In genomic region chr15:99400602-99401001, GRCm38 (mm10) we compare ENCODE assay signal across 16 mouse cellular contexts. TPM values are rescaled to one million over a fixed set of nuclear protein-coding genes. Genes with fewer than 3 reads are reported as not detected.
A peak's percentile ranks its signal among the peaks of the same experiment; 100 is the strongest.
DNase-seq lines count a peak whose midpoint lies in the region; ATAC-seq and TF ChIP-seq lines count a peak whose summit lies in the region.
"Had no signal": no experiment of that assay in that cellular context is flagged by ENCODE, and none has a peak within 500 bp of the region (broad histone marks: within the 10 kb centered on the region; RNA-seq: fewer than 3 reads in every experiment).

No protein-coding gene starts in this region.

- no peaks in the 10 kb centered on the region for H3K9me3 ChIP-seq in liver, postnatal 0 days (ENCODE audit: low read length)
- H3K9me3 ChIP-seq in liver, embryonic 11.5 days (ENCODE audit: control insufficient read depth, low read length): no peaks in the 10 kb centered on the region
- no peaks in the 10 kb centered on the region for H3K9me3 ChIP-seq in G1E (replicated peaks)
- no peaks in the 10 kb centered on the region for H3K9me3 ChIP-seq in stomach, postnatal 0 days (ENCODE audit: control insufficient read depth, low read length)
- no peaks in the 10 kb centered on the region for H3K9me3 ChIP-seq in hindbrain, embryonic 16.5 days (ENCODE audit: control insufficient read depth, low read length)
- H3K9me3 ChIP-seq: embryonic facial prominence, embryonic 10.5 days; limb, embryonic 13.5 days; neural tube, embryonic 15.5 days had no signal

- no peak for TF ChIP-seq POLR2A in embryonic fibroblast, embryonic 13.5 days (IDR thresholded peaks at IDR 0.05; ENCODE audit: low read depth, low read length)

- no peak for TF ChIP-seq EP300 in liver, postnatal 0 days (IDR thresholded peaks at IDR 0.05; ENCODE audit: low read depth)
- no peak for TF ChIP-seq EP300 in stomach, postnatal 0 days (optimal IDR thresholded peaks at IDR 0.05)

- WGBS in liver, postnatal 0 days (ENCODE audit: insufficient replicate concordance): 77% methylated on average over 6 of the region's 6 CpGs
- WGBS in liver, embryonic 11.5 days: 82% methylated on average over 6 of the region's 6 CpGs
- 63% methylated on average over 6 of the region's 6 CpGs for WGBS in stomach, postnatal 0 days
- WGBS in hindbrain, embryonic 16.5 days: 94% methylated on average over 6 of the region's 6 CpGs

- H3K27ac ChIP-seq in liver, postnatal 0 days (ENCODE audit: low read depth): no peak overlapping the region
- no peak overlapping the region for H3K27ac ChIP-seq in liver, embryonic 11.5 days (ENCODE audit: low read depth, low read length)
- H3K27ac ChIP-seq in embryonic fibroblast, embryonic 13.5 days (ENCODE audit: insufficient read depth, low read length): 0 out of 2 replicates have a peak overlapping the region, but pooled peaks have one; percentile 27
- no peak overlapping the region for H3K27ac ChIP-seq in stomach, postnatal 0 days (replicated peaks)
- H3K27ac ChIP-seq in hindbrain, embryonic 16.5 days (ENCODE audit: low read depth, low read length): no peak overlapping the region
- H3K27ac ChIP-seq: embryonic facial prominence, embryonic 10.5 days; hindbrain, embryonic 14.5 days; left cerebral cortex, adult 2 months; limb, embryonic 13.5 days; neural tube, embryonic 15.5 days had no signal

- H3K27me3 ChIP-seq in liver, postnatal 0 days (ENCODE audit: insufficient read depth, low read length): no peaks in the 10 kb centered on the region
- H3K27me3 ChIP-seq in liver, embryonic 11.5 days (replicated peaks; ENCODE audit: control insufficient read depth, insufficient read depth, low read length): no peaks in the 10 kb centered on the region
- H3K27me3 ChIP-seq in G1E (ENCODE audit: insufficient read depth, low read length): no peaks in the 10 kb centered on the region
- no peaks in the 10 kb centered on the region for H3K27me3 ChIP-seq in stomach, postnatal 0 days (ENCODE audit: control insufficient read depth, insufficient read depth, low read length)
- no peaks in the 10 kb centered on the region for H3K27me3 ChIP-seq in hindbrain, embryonic 16.5 days (replicated peaks; ENCODE audit: control insufficient read depth, insufficient read depth, low read length)
- H3K27me3 ChIP-seq: limb, embryonic 13.5 days; neural tube, embryonic 15.5 days had no signal

- ATAC-seq in liver, postnatal 0 days: no peak
- no peak for ATAC-seq in liver, embryonic 11.5 days (replicated peaks; ENCODE audit: low FRiP score)
- peak; percentile 75 for ATAC-seq in G1E (ENCODE audit: extremely low read depth, insufficient number of reproducible peaks, low FRiP score, poor library complexity, severe bottlenecking)
- ATAC-seq in stomach, postnatal 0 days (ENCODE audit: low FRiP score, low TSS enrichment): peak; percentile 74
- no peak for ATAC-seq in hindbrain, embryonic 16.5 days

- no peak for TF ChIP-seq CTCF in liver, postnatal 0 days (IDR thresholded peaks at IDR 0.05; ENCODE audit: low read depth)
- TF ChIP-seq CTCF in G1E (IDR thresholded peaks at IDR 0.05; ENCODE audit: low read depth, low read length): no peak
- no peak for TF ChIP-seq CTCF in embryonic fibroblast, embryonic 13.5 days (IDR thresholded peaks at IDR 0.05; ENCODE audit: borderline replicate concordance, insufficient read depth, low read length)
- TF ChIP-seq CTCF in stomach, postnatal 0 days (IDR thresholded peaks at IDR 0.05; ENCODE audit: low read depth): no peak

- peak overlapping the region; percentile 65 for H3K4me2 ChIP-seq in liver, postnatal 0 days (ENCODE audit: low read depth, low read length)
- H3K4me2 ChIP-seq in liver, embryonic 11.5 days: no peak overlapping the region
- H3K4me2 ChIP-seq in stomach, postnatal 0 days (replicated peaks; ENCODE audit: low read depth): no peak overlapping the region
- H3K4me2 ChIP-seq in hindbrain, embryonic 16.5 days (ENCODE audit: low read length): no peak overlapping the region
- H3K4me2 ChIP-seq: hindbrain, embryonic 14.5 days; limb, embryonic 13.5 days; neural tube, embryonic 15.5 days had no signal

- peaks cover 32% of the 10 kb centered on the region for H3K4me1 ChIP-seq in liver, postnatal 0 days (ENCODE audit: insufficient read depth)
- peaks cover 42% of the 10 kb centered on the region for H3K4me1 ChIP-seq in liver, embryonic 11.5 days (replicated peaks; ENCODE audit: control insufficient read depth, insufficient read depth, low read length)
- H3K4me1 ChIP-seq in G1E (ENCODE audit: insufficient read depth, low read depth, low read length): peaks cover 39% of the 10 kb centered on the region
- peaks cover 17% of the 10 kb centered on the region for H3K4me1 ChIP-seq in embryonic fibroblast, embryonic 13.5 days (ENCODE audit: control insufficient read depth, insufficient read depth, low read length)
- H3K4me1 ChIP-seq in stomach, postnatal 0 days (replicated peaks; ENCODE audit: control insufficient read depth, insufficient read depth): 0 out of 2 replicates have a peak, but pooled peaks cover 2% of the 10 kb centered on the region
- peaks cover 11% of the 10 kb centered on the region for H3K4me1 ChIP-seq in hindbrain, embryonic 16.5 days (ENCODE audit: control insufficient read depth, insufficient read depth, low read depth, low read length)

- no peak overlapping the region for H3K9ac ChIP-seq in liver, postnatal 0 days (replicated peaks)
- H3K9ac ChIP-seq in liver, embryonic 11.5 days (ENCODE audit: low read depth, low read length): no peak overlapping the region
- H3K9ac ChIP-seq in stomach, postnatal 0 days (ENCODE audit: low read length): no peak overlapping the region
- H3K9ac ChIP-seq in hindbrain, embryonic 16.5 days (ENCODE audit: low read depth, low read length): no peak overlapping the region
- H3K9ac ChIP-seq: hindbrain, embryonic 14.5 days; limb, embryonic 13.5 days; neural tube, embryonic 15.5 days had no signal

- H3K36me3 ChIP-seq in liver, postnatal 0 days (replicated peaks; ENCODE audit: insufficient read depth, low read length): peaks cover 51% of the 10 kb centered on the region
- H3K36me3 ChIP-seq in liver, embryonic 11.5 days (ENCODE audit: control insufficient read depth, insufficient read depth, low read length): peaks cover 14% of the 10 kb centered on the region; the same call in 1 of the 2 replicates
- H3K36me3 ChIP-seq in G1E (replicated peaks): peaks cover 81% of the 10 kb centered on the region
- H3K36me3 ChIP-seq in stomach, postnatal 0 days (ENCODE audit: control insufficient read depth, insufficient read depth, low read length): peaks cover 10% of the 10 kb centered on the region; the same call in 1 of the 2 replicates
- peaks cover 16% of the 10 kb centered on the region for H3K36me3 ChIP-seq in hindbrain, embryonic 16.5 days (ENCODE audit: control insufficient read depth, insufficient read depth, low read length)

- no peak for DNase-seq in liver, postnatal 0 days
- no peak for DNase-seq in liver, embryonic 11.5 days (ENCODE audit: low spot score)
- DNase-seq in G1E (ENCODE audit: low spot score): no peak
- DNase-seq in stomach, postnatal 0 days (ENCODE audit: low spot score): no peak
- no peak for DNase-seq in left cerebral cortex, adult 11 months (ENCODE audit: low spot score)
- DNase-seq: cerebellum, adult 9-11 months; heart, adult 11 months; kidney, adult 8-10 months; right cerebral cortex, adult 18-20 months had no signal

- no peak overlapping the region; the same call in 1 of the 2 replicates for H3K4me3 ChIP-seq in liver, postnatal 0 days (ENCODE audit: low read depth, low read length)
- no peak overlapping the region for H3K4me3 ChIP-seq in liver, embryonic 11.5 days (ENCODE audit: low read depth, low read length)
- H3K4me3 ChIP-seq in G1E (ENCODE audit: low read depth, low read length): no peak overlapping the region
- H3K4me3 ChIP-seq in embryonic fibroblast, embryonic 13.5 days (ENCODE audit: insufficient read depth, low read length): no peak overlapping the region
- no peak overlapping the region for H3K4me3 ChIP-seq in stomach, postnatal 0 days (ENCODE audit: low read depth, low read length)
- H3K4me3 ChIP-seq in hindbrain, embryonic 16.5 days (ENCODE audit: low read length): no peak overlapping the region
- H3K4me3 ChIP-seq: embryonic facial prominence, embryonic 10.5 days; left cerebral cortex, adult 2 months; limb, embryonic 13.5 days; neural tube, embryonic 15.5 days had no signal

RNA-seq across cellular contexts. Expression of gene Tmbim6, which starts 7.9 kb away (rescaled TPM):
- polyA plus RNA-seq in liver, postnatal 0 days (2015; fragmentation: Nextera tagmentation; extraction: Ambion mirVana): 566 and 586 TPM in 2 replicates
- 256 and 273 TPM in 2 replicates for polyA plus RNA-seq in liver, embryonic 11.5 days (2014; fragmentation: Nextera tagmentation; extraction: Ambion mirVana)
- total RNA-seq in G1E (2014; fragmentation: Nextera tagmentation) (239 and 279 TPM in 2 replicates), G1E (2017) (91.2 and 93.0 TPM in 2 replicates)
- polyA plus RNA-seq in G1E (2012): 97.5 and 125 TPM in 2 replicates
- polyA plus RNA-seq in embryonic fibroblast, embryonic 13.5 days (2011; ENCODE audit: insufficient read length, low read depth, missing spikeins): 419 and 479 TPM in 2 replicates
- polyA plus RNA-seq in stomach, postnatal 0 days (2015; fragmentation: Nextera tagmentation; extraction: Ambion mirVana): 469 and 479 TPM in 2 replicates
- 346 and 350 TPM in 2 replicates for polyA plus RNA-seq in hindbrain, embryonic 16.5 days (2015; fragmentation: Nextera tagmentation; extraction: Ambion mirVana)

RNA-seq across cellular contexts. Expression of gene Fmnl3, which starts 30.3 kb away (rescaled TPM):
- polyA plus RNA-seq in liver, postnatal 0 days (2015; fragmentation: Nextera tagmentation; extraction: Ambion mirVana): 2.2 and 2.4 TPM in 2 replicates
- polyA plus RNA-seq in liver, embryonic 11.5 days (2014; fragmentation: Nextera tagmentation; extraction: Ambion mirVana): 12.8 and 13.3 TPM in 2 replicates
- total RNA-seq in G1E (2014; fragmentation: Nextera tagmentation): 4.8 TPM in 1 of 2 replicates, not detected in the other
- 0.11 and 0.46 TPM in 2 replicates for total RNA-seq in G1E (2017)
- polyA plus RNA-seq in G1E (2012): 0.07 and 0.08 TPM in 2 replicates
- 49.5 and 51.2 TPM in 2 replicates for polyA plus RNA-seq in embryonic fibroblast, embryonic 13.5 days (2011; ENCODE audit: insufficient read length, low read depth, missing spikeins)
- 8.0 and 8.6 TPM in 2 replicates for polyA plus RNA-seq in stomach, postnatal 0 days (2015; fragmentation: Nextera tagmentation; extraction: Ambion mirVana)
- polyA plus RNA-seq in hindbrain, embryonic 16.5 days (2015; fragmentation: Nextera tagmentation; extraction: Ambion mirVana): 7.4 and 9.7 TPM in 2 replicates

RNA-seq across cellular contexts. Expression of gene Nckap5l, which starts 56.9 kb away (rescaled TPM):
- 0.49 and 0.53 TPM in 2 replicates for polyA plus RNA-seq in liver, postnatal 0 days (2015; fragmentation: Nextera tagmentation; extraction: Ambion mirVana)
- polyA plus RNA-seq in liver, embryonic 11.5 days (2014; fragmentation: Nextera tagmentation; extraction: Ambion mirVana): 5.6 and 6.0 TPM in 2 replicates
- total RNA-seq in G1E (2014; fragmentation: Nextera tagmentation) (16.1 and 18.7 TPM in 2 replicates), G1E (2017) (0.58 and 0.60 TPM in 2 replicates)
- 15.2 and 17.2 TPM in 2 replicates for polyA plus RNA-seq in G1E (2012)
- polyA plus RNA-seq in embryonic fibroblast, embryonic 13.5 days (2011; ENCODE audit: insufficient read length, low read depth, missing spikeins): 11.6 and 18.6 TPM in 2 replicates
- 2.1 and 2.4 TPM in 2 replicates for polyA plus RNA-seq in stomach, postnatal 0 days (2015; fragmentation: Nextera tagmentation; extraction: Ambion mirVana)
- 11.6 and 17.7 TPM in 2 replicates for polyA plus RNA-seq in hindbrain, embryonic 16.5 days (2015; fragmentation: Nextera tagmentation; extraction: Ambion mirVana)

Comparison
In these comparisons a context has a peak if more than half of its experiments do, and no peak if none do; other contexts are left out.
1. ATAC-seq: peak in G1E (single experiment) and stomach, postnatal 0 days (single experiment); none in liver, postnatal 0 days (single experiment), liver, embryonic 11.5 days (single experiment) and hindbrain, embryonic 16.5 days (single experiment).